Mouse (Mus musculus) adrenal gland (tissue): Measurements from ENCODE around the gene Tprn.

Source experiments
- intact Hi-C: fragments of 180-260 bp; cut with DNase I; formaldehyde crosslinking; loops from one replicate; pipeline ENCODE4 v1.15.1; 2025

Tprn gene

DNA sequence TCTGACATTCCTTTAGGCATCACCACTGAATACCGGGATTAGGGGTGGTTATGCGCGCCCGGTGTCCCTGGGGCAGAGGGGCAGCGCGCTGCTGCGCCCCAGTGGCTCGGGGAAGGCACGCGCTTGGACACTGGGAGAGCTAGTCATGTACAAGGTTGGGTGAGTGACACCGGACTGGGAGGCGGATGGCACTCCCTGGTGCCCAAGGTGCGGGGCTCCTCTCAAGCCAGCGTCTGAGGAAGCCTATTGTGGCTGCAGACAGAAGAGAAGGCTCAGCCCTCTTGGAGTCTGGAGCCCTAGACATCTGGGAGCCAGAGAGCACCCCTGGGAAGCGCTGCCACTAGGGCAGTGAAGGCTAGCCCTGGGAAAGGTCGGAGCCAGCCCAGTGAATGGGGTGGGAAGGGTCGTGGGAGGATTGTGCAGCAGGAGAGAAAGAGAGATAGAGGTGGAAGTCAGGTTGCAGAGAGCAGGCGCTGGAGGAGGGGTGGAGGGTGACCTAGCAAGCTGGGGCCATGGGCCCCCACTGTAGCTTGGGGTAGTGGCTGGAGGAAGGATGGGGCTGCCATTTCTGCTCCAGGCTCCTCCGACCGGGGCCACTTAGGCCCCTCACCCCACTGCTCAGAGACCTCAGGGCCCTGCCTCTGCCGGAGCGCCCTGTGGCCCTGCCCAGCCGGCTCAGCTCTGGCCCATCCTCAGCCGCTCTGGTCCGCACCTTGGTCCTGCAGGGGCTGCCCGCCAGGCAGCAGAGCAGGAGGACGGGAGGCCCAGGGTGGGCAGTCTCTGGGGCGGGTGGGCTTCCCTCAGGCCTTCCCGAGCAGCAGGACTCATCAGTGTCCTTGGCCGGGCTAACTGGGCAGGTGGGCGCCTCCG lies 29.0 kb downstream of the Tprn start:
- intact Hi-C loops = loop anchor here (5.0 kb wide), 1 partner anchor 36 kb away; no protein-coding TSS in a partner anchor

DNA sequence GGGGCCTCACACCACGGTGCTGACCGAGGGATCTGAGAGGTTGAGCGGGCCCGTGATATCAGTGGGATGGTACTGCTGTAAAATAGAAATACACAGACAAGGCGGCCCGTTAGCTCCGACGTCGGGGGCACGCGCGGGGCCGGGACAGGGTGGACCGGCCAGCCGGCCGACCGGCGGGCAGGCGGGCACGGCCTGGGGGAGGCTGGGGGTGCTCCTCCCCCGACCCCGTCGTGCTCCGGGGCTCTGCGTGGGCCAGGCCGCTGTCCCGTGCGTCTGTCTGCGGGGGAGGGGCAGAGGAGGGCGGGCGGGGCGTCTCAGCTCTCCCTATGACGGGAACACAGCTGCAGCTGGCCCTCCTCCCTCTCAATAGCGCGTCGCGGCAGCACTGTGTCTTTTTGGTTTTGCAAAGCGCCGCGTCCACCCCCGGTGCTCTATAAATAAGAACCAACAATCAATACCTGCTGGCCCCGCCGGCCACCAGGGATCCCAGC lies 29.7 kb downstream of the Tprn start:
- intact Hi-C loops = loop anchor here (5.0 kb wide), 1 partner anchor 35 kb away; no protein-coding TSS in a partner anchor

DNA sequence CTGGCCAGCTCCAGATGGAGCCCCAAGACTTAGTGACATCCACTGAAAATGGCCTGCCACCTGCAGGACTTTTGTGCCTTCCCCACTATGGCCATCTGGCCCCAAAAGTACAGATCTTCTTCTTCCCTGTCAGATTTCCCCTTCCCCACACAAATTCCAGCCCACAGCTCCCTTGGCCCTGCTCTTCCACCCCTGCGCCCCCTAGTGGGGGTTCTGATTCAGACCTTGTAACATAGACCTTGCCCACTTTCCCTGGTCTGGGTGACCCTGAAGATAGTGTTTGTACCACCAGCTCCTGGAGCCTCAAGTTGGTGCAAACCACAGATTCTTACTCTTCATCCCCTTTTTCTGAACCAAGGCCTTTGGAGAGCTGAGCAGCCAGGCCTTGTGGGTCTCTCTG lies 30.4 kb downstream of the Tprn start:
- intact Hi-C loops = loop anchor here (5.0 kb wide), 1 partner anchor 34 kb away; no protein-coding TSS in a partner anchor

- intact Hi-C loops = loop anchor here (5.0 kb wide), 1 partner anchor 34 kb away; no protein-coding TSS in a partner anchor
Observed at GRCm38 (mm10) chr2:25293706-25294105, 31.3 kb downstream of the Tprn start.

DNA sequence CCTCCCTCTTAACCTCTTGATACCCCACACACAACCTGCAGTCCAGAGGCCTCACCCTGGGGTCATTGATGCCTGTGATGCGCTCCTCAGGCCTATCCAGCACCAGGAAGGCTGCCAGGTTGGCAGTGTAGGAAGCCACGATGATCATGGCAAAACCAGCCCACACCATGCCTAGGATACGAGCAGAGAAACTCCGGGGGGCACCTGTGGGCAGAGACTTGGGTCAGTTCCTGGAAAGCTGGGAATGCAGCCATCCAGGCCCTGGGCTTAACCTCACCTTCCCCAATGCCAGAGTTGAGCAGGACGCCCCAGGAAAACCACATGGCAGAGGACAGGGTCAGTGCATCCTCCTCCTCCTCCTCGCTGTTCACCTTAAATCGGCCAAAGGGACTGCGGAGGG lies 34.7 kb downstream of the Tprn start:
- intact Hi-C loops = no loop called here

- intact Hi-C loops = no loop called here
Observed at GRCm38 (mm10) chr2:25298046-25298445, 35.6 kb downstream of the Tprn start.

DNA sequence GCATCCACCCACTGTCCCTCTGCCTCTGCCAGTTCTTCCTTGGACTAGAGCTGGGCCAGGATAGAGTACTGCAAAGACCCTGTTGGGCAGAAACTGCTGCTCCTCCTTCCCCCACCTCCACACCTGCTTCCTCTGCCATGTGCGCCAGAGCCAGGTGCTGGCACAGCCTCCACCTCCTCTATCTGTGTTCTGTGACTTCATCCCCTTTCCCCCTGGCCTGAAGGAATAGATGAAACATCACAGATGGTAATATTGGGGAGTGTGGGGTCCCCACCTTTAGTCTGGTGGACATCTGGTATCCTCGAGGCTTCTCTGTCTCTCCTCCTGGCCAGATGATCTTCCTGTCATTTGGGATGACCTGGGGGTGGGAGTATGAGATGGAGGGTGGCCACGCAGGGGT lies 41.0 kb downstream of the Tprn start:
- intact Hi-C loops = no loop called here

DNA sequence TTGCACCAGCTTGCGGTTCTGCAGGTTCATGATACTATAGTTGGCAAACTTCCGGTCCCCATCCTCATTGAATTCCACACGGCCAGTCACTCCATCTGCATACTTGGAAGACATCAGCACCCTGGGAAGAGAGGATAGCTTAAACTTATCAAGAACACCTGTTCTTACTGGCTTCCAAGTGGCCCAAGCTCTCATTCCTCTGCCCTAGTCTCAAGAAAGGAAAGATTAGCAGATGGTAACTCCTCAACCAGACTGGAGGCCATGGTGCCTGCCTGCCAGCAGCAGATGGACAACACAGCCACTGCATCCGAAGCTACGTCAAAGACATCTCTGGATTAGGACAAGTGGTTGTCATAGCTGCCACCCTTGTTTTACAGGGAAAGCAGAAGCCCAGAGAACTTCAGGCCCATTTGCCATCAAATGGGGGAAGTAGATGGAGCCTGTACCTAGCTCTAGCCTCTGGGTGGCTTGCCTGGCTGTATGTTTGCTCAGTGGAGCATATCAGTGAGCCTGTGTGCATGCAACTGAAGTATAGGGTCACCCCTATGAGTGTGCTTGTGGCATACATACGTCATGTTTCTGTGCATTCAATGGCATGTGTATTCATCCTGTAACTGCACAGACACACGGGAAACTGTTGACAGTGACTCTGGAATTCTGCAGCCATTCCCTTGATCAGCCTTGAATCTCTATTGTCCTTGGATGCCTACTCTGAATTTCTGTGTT lies 41.7 kb downstream of the Tprn start:
- intact Hi-C loops = no loop called here

DNA sequence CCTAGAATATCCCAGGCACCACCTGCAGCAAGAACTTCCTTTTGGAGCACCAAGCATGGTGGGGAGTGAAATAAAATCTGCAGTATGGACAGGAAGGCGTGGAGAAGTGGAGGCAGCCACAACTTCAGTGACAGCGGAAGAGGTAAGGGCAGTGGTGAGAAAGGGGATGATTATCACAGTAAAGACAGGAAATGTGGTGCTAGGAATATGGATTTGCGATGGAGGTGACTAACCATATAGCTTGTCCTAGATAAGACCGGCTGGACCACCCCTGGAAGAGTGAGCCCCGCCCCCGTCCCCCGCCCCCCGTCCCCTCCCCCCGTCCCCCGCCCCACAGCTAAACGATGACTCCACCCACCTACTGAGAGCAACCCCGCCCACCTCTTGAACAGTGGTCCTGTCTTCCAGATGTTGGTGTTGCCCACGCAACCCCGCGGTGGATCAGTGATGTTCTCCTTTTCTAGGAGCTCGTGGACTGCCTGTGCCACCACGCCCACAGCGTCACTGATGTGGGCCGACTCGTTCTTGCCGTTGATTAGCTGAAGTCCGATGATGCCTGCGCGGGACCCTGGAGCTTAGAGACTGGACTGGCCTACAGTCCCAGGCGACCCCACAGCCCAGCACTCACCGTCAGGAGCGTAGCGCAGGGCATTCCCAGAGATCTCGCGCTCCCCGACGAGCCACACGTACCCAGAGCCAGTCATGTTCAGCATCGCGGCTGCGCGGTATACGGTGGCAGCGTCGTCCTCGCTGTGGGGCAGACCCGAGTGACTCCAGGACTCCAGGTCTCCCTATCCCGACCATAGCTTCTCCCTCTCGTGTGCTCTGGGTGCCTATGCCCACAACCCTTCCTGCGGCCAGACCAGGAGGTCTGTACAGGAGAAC lies 42.5 kb downstream of the Tprn start:
- intact Hi-C loops = no loop called here

- intact Hi-C loops = no loop called here
Observed at GRCm38 (mm10) chr2:25305587-25306359, 43.4 kb downstream of the Tprn start.

DNA sequence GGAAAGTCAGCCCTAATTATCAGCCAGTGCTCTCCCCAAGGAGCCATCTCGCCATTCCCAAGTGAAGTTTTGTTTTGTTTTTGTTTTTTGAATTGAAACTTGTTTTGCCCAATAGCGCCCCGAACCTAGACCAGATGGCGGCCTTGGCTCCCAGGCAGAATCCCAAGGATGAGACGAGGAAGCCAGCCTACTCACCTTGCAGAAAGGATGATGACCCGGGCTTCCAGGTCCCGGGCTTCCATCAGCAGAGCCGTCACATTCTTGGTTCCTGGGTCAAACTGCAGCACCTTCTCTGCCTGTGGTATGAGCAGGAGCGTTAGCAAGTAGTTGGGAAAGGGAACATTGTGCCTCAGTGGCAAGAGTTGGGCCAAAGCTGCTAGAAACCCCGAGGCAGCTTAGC lies 47.8 kb downstream of the Tprn start:
- intact Hi-C loops = loop anchor here (10.0 kb wide), 1 partner anchor 215 kb away; the partner anchor contains the start of gene Noxa1

DNA sequence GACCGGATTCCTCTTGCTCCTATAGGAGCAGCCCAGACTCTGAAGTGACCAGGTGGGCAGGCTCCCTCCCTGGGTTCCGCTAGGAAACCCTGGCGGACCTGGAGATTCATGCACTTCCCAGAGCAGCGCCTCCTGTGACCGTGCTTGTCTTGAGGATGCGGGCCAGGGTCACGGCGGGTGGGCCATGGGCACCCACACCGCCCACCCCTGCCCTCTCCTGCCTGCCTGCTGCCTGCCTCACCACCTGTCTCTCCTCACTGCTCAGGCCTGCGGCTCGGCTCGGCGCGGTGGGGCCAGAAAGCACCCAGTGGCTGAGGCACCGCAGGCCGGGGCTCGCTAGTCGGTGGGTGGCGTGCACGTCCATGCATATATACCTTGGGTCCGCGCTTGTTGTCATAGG lies 48.6 kb downstream of the Tprn start:
- intact Hi-C loops = loop anchor here (10.0 kb wide), 1 partner anchor 216 kb away; the partner anchor contains the start of gene Noxa1

- intact Hi-C loops = loop anchor here (10.0 kb wide), 1 partner anchor 217 kb away; the partner anchor contains the start of gene Noxa1
Observed at GRCm38 (mm10) chr2:25311491-25311891, 49.1 kb downstream of the Tprn start.

- intact Hi-C loops = loop anchor here (10.0 kb wide), 1 partner anchor 224 kb away; the partner anchor contains the start of gene Noxa1
Observed at GRCm38 (mm10) chr2:25318119-25318966, 55.9 kb downstream of the Tprn start.

- intact Hi-C loops = loop anchor here (10.0 kb wide), 1 partner anchor 224 kb away; the partner anchor contains the start of gene Noxa1
Observed at GRCm38 (mm10) chr2:25318971-25319773, 56.8 kb downstream of the Tprn start, which contains the start of gene Grin1. Grin1 (minus strand) TSS chr2:25319187.
